Mouse (Mus musculus): ENCODE data around the gene Inpp5d.
"Not testable (repeated sequence)": the region's sequence is repeated elsewhere in the genome, so short reads cannot be mapped to it uniquely, and the experiment has no call there.

Gene Inpp5d

DNA sequence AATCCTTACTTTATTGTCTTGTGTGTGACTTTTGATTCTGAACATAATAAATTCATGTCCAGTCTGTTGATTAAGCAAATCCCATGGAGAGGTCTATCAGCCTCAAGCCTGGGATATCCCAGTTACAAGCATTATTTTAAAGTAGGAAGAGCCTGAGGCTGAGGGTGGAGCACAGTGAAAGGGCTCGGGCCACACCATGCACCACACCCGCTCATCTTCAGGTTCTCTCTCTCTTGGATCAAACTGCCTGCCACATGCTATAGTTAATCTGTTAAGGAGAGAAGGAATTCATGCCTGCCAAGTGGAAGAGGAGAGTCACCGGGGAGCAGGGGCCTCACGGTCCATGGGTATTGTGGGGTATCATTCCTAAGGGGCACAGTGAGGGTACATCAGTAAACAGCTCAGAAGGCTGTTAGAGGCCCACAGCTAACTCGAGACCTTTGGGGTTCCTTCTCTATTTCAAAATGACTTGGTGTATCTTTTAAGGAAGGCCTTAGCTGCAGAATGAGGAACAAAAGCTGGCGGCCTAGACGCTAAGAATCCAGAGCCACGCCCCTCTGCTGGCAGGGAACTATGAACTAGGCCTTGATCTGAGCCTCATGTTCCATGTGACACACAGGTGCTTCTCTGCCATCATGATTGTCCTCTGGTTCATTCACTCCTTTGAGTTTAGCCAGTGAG is 39.0 kb downstream of the Inpp5d start:
- DNase-seq = no peak

DNA sequence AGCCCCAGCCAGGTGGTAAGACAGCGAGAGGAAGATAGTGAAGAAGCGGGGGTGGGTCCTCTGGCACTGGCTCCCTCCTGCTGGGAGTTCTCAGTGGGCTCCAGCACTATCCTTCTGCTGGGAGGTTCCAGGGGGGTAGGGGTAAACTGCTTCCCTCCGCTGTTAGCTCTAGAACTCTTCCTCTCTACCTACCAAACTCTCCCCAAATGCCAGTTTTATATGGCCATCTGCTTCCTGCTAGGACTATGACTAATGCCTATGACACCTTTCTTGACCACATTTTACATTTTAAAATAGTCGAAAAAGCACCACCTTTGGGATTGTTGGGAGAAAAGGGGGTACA is 39.5 kb downstream of the Inpp5d start:
- no peak for DNase-seq

DNA sequence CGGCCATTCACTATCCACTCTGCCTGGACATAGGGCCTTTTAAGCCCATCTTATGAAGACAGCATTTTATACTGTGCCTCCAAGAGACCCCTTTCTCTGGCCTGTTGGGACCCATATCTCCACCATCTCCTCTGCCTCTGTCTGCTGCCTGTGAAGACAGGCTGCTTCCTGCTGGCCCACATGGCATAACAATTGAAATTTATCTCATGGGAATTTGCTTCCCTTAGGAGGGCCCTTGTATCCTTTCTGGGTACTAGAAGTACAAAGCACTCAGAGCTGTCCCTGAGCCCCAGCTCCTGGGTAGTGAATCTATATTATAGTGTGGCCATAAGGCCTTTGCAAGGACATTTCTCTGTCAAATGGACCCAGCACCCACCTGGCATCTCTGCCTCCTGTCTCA is 40.6 kb downstream of the Inpp5d start:
- no peak for DNase-seq

GRCm38 (mm10) chr1:87663992-87664391 is 43.9 kb downstream of the Inpp5d start:
- DNase-seq = no peak

DNA sequence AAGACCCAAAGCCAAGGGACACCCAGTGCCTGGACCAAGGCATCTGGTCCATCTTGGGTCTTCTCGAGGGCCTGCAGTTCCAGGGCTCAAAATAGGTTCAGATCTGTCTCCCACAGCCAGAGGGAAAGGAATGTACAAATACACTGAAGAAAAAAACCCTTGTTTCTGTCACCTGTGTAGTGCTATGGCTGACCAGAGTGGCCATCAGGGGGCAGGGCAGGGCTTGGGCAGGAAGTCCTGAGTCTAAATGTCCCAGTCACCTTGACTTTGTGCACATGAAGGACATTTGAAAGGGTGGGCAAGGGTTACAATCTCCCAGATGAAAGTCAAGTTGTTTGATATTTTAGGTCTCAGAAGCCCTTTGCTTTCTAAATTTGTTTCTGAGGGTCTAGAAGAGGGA is 46.9 kb downstream of the Inpp5d start:
- DNase-seq = no peak

DNA sequence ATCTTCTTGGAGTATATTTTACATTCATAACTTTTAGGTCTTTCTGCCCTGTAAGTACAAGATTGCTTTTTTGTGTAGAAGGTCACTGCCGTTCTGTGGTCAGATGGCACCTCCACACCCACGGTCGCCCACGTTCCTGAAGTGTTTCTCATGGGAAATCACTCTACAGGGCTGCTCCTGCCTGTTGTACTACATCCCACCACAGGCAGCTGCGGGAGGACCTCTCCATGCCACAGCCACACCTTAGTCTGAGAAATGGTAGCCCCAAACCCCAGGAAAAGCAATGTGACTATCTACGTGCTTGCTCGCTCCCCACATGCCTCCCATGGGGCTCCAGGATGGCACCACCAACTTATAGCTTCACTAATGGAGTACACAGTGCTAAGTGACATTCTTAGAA is 48.2 kb downstream of the Inpp5d start:
- DNase-seq = no peak

GRCm38 (mm10) chr1:87671483-87671882 is 51.4 kb downstream of the Inpp5d start:
- DNase-seq = no peak

DNA sequence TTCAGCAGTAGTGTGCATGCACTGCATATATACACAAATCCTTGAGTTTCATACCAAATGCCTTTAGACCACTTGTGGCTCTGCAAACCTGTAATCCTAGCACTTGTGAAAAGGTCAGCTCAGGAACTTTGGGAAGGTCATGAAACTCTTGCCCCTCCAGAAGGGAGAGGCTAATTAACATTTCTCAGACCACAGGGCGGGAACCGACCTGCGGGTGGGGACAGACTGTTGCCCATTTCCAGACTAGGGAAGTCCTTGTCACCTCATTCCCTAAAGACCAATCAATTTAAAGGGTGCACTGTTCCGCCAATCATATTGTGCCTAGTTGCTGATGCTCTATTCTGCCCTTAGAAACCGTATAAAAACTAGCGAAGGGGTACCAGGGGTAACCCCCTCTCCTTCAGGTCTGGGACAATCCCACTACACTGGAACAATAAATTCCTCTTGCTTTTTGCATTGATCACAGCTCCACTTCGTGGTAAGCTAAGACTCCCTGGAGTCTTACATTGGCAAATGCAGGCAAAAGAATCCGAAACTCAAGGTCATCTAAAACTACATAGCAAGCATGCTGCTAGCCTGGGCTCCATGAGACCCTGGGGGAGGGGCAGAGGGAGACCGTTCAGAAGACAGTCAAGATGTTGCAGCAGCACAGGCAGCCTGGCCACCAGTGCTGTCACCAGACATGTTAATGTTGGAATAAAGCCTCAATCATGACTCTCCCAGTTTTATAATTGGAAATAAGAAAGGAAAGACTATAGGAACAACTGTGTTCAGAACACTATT is 53.9 kb downstream of the Inpp5d start:
- DNase-seq = no peak

GRCm38 (mm10) chr1:87676006-87676405 is 55.9 kb downstream of the Inpp5d start:
- no peak for DNase-seq

DNA sequence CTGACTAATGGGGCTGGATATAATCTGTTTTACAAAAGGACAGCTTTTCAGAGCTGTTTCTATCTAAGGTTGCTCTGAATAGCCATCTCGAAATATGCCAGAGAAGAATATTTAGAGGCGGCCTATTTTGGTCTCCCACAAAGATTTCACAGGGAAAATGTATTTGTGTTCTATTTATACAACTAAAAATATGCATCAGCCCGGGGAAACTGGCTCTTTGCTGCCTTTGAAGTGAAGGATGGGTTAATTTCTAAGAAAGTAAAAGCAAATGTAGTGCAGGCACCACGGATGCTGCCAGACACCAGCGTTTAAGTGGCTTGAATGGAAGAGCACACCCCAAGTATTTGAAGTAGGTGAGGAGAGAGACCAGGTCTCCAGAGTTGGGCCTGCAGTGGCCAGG is 59.0 kb downstream of the Inpp5d start:
- DNase-seq = no peak

- no peak for DNase-seq
These were observed 60.8 kb downstream of the Inpp5d start for GRCm38 (mm10) chr1:87680950-87681349.

DNA sequence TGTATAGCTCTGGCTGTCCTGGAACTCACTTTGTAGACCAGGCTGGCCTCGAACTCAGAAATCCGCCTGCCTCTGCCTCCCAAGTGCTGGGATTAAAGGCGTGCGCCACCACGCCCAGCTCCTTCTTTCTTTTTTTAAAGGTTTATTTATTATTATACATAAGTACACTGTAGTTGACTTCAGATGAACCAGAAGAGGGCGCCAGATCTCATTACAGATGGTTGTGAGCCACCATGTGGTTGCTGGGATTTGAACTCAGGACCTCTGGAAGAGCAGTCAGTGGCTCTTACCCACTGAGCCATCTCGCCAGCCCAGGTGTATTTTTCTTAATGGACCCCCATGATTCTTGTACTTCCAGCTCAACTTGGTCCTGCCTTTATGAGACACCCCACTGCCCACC is 62.4 kb downstream of the Inpp5d start:
- not testable (repeated sequence) for DNase-seq

DNA sequence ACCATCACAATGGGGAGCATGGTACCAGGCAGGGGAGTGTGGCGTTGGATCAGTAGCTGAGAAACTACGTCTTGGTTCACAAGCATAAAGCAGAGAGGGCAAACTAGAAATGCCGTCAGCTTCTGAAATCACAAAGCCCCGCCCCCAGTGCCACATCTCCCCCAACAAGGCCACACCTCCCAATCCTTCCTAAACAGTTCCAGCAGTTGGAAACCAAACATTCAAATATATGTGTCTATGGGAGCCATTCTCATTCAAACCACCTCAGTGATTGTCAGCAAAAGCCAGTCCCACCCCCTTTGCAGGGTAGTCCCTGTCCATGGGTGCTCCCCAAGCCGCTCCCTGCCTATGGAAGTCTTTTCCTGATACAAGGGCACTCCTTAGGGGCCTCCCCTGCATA is 64.0 kb downstream of the Inpp5d start:
- no peak for DNase-seq

- DNase-seq = no peak
These were observed 64.7 kb downstream of the Inpp5d start for GRCm38 (mm10) chr1:87684791-87685190.

- DNase-seq = no peak
These were observed 66.2 kb downstream of the Inpp5d start for GRCm38 (mm10) chr1:87686351-87686750.

DNA sequence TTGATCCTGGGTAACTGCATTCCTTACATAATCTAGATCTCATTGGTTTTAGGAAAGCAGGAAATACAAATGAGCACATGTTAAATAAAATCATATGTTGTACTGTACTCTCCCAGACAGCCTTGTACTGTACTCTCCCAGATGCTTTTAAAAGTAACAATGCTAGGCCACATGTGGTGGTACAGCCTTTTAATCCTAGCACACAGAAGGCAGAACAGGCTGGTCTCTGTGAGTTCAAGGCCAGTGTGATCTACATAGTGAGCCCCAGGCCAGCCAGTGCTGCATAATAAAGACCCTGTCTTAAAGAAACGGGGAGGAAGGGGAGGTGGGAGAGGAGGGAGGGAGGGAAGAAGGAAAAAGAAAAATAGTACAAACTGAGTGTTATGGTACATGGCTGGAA is 66.9 kb downstream of the Inpp5d start:
- no peak for DNase-seq

DNA sequence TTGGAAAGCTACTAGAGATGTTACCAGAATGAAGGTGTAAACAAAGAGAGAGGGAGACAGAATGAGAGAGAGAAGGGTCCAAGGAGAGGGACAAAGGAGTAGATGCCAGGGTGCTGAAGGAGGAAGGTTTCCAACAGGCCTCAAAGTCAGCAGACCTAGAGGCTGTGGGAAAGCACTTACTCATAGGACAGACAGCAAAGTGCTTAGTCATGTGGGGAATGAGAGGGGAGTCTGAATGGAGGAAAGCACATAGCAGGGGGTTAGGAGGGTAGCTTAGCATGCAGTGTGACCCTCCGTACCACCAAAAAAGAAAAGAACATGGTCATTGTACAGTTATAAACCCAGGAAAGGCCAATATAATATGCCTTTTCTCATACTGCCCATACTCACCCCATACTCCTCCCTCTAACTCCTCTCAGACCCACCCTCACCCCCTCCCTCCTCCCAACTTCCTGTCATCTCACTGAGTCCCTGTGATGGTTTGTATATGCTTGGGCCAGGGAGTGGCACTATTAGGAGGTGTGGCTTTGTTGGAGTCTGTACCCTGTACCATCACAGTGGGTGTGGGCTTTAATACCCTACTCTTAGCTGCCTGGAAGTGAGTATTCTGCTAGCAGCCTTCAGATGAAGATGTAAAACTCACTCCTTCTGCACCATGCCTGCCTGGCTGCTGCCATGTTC is 69.7 kb downstream of the Inpp5d start:
- no peak for DNase-seq

DNA sequence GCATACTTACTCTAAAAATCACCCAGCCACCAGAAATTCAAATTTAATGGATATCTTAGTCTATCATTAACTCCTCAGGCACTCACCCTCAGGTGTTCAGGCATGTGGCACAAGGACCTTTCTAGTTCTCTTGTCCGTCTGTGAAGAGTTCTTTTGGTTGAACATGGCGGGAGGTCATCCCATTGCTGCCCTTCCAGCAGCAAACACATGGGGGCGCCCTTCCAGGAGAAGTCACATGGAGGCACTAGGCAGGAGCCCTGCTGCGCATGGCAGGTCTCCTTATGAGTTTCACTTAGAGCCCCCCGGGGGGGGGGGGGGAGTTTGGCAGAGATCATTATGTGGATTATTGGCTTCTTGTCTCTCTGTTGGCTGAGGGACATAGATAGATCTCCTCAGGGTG is 76.2 kb downstream of the Inpp5d start:
- DNase-seq = no peak

- DNase-seq = no peak
These were observed 77.9 kb downstream of the Inpp5d start for GRCm38 (mm10) chr1:87698010-87698409.

DNA sequence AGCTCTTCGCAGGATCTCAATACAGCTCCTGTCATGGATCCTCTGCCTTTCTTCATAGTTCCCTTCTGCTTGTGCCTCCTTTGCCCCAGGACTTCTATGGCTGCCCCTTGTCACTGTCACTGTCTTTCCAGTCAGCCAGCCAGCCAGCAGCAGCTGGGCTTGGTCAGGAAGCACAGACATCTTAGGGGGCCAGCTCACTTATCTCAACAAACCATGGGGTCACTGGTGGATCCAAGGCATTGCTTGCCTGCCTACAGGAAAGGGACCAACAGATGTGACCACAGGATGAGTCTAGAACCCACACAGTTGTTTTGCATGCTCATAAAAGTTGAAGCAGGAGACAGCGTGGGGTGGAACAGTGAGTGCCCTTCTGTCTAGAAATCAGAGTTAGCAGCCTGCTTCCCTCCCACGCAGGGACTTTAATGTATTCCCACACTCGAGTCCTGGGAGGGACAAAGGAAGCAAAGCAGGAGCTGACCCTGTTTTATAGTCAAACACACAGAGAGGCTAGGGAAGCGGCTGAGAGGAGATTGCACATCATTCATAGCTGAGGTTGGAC is 79.9 kb downstream of the Inpp5d start:
- no peak for DNase-seq

- no peak for DNase-seq
These were observed 84.1 kb downstream of the Inpp5d start for GRCm38 (mm10) chr1:87704230-87704629.

DNA sequence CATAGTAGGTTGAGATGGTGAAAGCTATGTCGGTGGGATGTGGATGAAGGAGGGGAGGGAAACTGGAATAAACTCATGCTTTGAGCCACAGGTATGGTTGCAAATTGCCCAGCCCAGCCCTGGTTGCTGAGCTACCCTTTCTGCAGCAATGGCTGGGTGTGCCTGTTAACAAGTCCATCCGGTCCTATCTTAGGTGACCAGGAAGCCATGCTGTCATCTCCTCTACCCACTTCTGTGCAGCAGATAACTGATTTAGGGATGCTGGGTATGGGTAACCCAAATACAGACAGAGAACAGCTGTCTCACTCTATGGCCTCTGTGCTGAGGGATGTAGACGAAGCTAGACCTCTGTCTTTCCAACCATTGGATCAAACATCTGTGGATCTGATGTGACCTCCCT is 86.2 kb downstream of the Inpp5d start:
- DNase-seq = no peak

- DNase-seq = no peak
These were observed 88.9 kb downstream of the Inpp5d start for GRCm38 (mm10) chr1:87709020-87709419.
